Mouse (Mus musculus): ENCODE results near the gene Snx17.
A peak's percentile ranks its signal among the peaks of the same experiment; 100 is the strongest.
"Not testable (repeated sequence)": the region's sequence is repeated elsewhere in the genome, so short reads cannot be mapped to it uniquely, and the experiment has no call there.

Gene Snx17

GRCm38 (mm10) chr5:31196207-31196606, 3.2 kb downstream of the Snx17 start:
- DNase-seq (ENCODE audit: low spot score in 2 of 2), result no peak

GRCm38 (mm10) chr5:31197072-31197471, 4.0 kb downstream of the Snx17 start:
- no peak for DNase-seq (ENCODE audit: low spot score in 2 of 2)

- DNase-seq (ENCODE audit: low spot score in 2 of 2), result no peak
These were observed 5.1 kb downstream of the Snx17 start for GRCm38 (mm10) chr5:31198170-31198569.

GRCm38 (mm10) chr5:31198616-31199320, 5.7 kb downstream of the Snx17 start:
- DNase-seq (ENCODE audit: low spot score in 2 of 2), result no peak

- DNase-seq (ENCODE audit: low spot score in 2 of 2), result no peak
These were observed 6.4 kb downstream of the Snx17 start for GRCm38 (mm10) chr5:31199321-31199892.

- DNase-seq (ENCODE audit: low spot score in 2 of 2), result no peak
These were observed 6.9 kb downstream of the Snx17 start for GRCm38 (mm10) chr5:31199893-31200292.

GRCm38 (mm10) chr5:31200327-31200768, 7.3 kb downstream of the Snx17 start:
- DNase-seq (ENCODE audit: low spot score in 2 of 2), result no peak

- no peak for DNase-seq (ENCODE audit: low spot score in 2 of 2)
These were observed 8.2 kb downstream of the Snx17 start for GRCm38 (mm10) chr5:31201042-31201741.

GRCm38 (mm10) chr5:31201742-31202590, 8.9 kb downstream of the Snx17 start, which contains the start of gene Zfp513:
Gene Zfp513, minus strand, starts transcription at chr5:31202303.
- DNase-seq (ENCODE audit: low spot score in 2 of 2), result peak; percentile 98 to 99

- no peak for DNase-seq (ENCODE audit: low spot score in 2 of 2)
These were observed 9.9 kb downstream of the Snx17 start for GRCm38 (mm10) chr5:31202933-31203332.

- DNase-seq (ENCODE audit: low spot score in 2 of 2), result no peak
These were observed 10.8 kb downstream of the Snx17 start for GRCm38 (mm10) chr5:31203866-31204265.

- DNase-seq (ENCODE audit: low spot score in 2 of 2), result no peak
These were observed 11.4 kb downstream of the Snx17 start for GRCm38 (mm10) chr5:31204421-31204820.

GRCm38 (mm10) chr5:31216554-31216953, 23.5 kb downstream of the Snx17 start:
- not testable (repeated sequence) for DNase-seq (ENCODE audit: low spot score in 2 of 2)

GRCm38 (mm10) chr5:31218294-31218693, 25.3 kb downstream of the Snx17 start:
- DNase-seq (ENCODE audit: low spot score in 2 of 2), result no peak

GRCm38 (mm10) chr5:31219070-31219469, 26.0 kb downstream of the Snx17 start:
- no peak for DNase-seq (ENCODE audit: low spot score in 2 of 2)

GRCm38 (mm10) chr5:31219474-31219873, 26.4 kb downstream of the Snx17 start:
- no peak for DNase-seq (ENCODE audit: low spot score in 2 of 2)

- peak in 1 of 2 experiments; percentile 39 for DNase-seq (ENCODE audit: low spot score in 2 of 2)
These were observed 27.0 kb downstream of the Snx17 start for GRCm38 (mm10) chr5:31219911-31220447.

- DNase-seq (ENCODE audit: low spot score in 2 of 2), result peak; percentile 93
These were observed 27.6 kb downstream of the Snx17 start, which contains the start of gene Ppm1g for GRCm38 (mm10) chr5:31220448-31221303. Gene Ppm1g, minus strand, starts transcription at chr5:31220687.

- DNase-seq (ENCODE audit: low spot score in 2 of 2), result no peak
These were observed 28.4 kb downstream of the Snx17 start for GRCm38 (mm10) chr5:31221304-31221945.

- DNase-seq (ENCODE audit: low spot score in 2 of 2), result no peak
These were observed 29.7 kb downstream of the Snx17 start for GRCm38 (mm10) chr5:31222696-31223095.

Data from right cerebral cortex, postnatal 36 days (tissue).